ENCODE assay signal across 10 mouse cellular contexts in genomic region chr5:122324608-122325431, GRCm38 (mm10). TPM values are rescaled to one million over a fixed set of nuclear protein-coding genes. Genes with fewer than 3 reads are reported as not detected.
A peak's percentile ranks its signal among the peaks of the same experiment; 100 is the strongest.
DNase-seq lines count a peak whose midpoint lies in the region; ATAC-seq lines count a peak whose summit lies in the region.
"Had no signal": no experiment of that assay in that cellular context is flagged by ENCODE, and none has a peak within 500 bp of the region (broad histone marks: within the 10 kb centered on the region; RNA-seq: fewer than 3 reads in every experiment).

No protein-coding gene starts in this region.

- no peak overlapping the region for H3K9ac ChIP-seq in kidney, embryonic 16.5 days (replicated peaks; ENCODE audit: low read length)
- no peak overlapping the region for H3K9ac ChIP-seq in hindbrain, embryonic 12.5 days
- no peak overlapping the region for H3K9ac ChIP-seq in hindbrain, embryonic 11.5 days (ENCODE audit: low read depth, low read length)
- H3K9ac ChIP-seq: embryonic facial prominence, embryonic 13.5 days had no signal

- H3K27ac ChIP-seq in kidney, embryonic 16.5 days (ENCODE audit: low read length), result no peak overlapping the region
- no peak overlapping the region for H3K27ac ChIP-seq in hindbrain, embryonic 12.5 days
- H3K27ac ChIP-seq in hindbrain, embryonic 11.5 days (ENCODE audit: low read depth, low read length), result no peak overlapping the region
- H3K27ac ChIP-seq: embryonic facial prominence, embryonic 13.5 days had no signal

- intact Hi-C loops in left cerebral cortex, postnatal 14 days (cut with DNase I), result no loop called here

- H3K36me3 ChIP-seq in kidney, embryonic 16.5 days (ENCODE audit: insufficient read depth, low read length), result peaks cover 22% of the 10 kb centered on the region
- H3K36me3 ChIP-seq in hindbrain, embryonic 12.5 days, result peaks cover 41% of the 10 kb centered on the region
- H3K36me3 ChIP-seq in hindbrain, embryonic 11.5 days (ENCODE audit: control insufficient read depth, insufficient read depth, low read length), result no peaks in the 10 kb centered on the region

- no peaks in the 10 kb centered on the region for H3K4me1 ChIP-seq in kidney, embryonic 16.5 days (ENCODE audit: insufficient read depth, low read length)
- H3K4me1 ChIP-seq in hindbrain, embryonic 12.5 days, result no peaks in the 10 kb centered on the region; the same call in 1 of the 2 replicates
- H3K4me1 ChIP-seq in hindbrain, embryonic 11.5 days (replicated peaks; ENCODE audit: control insufficient read depth, insufficient read depth, low read length), result no peaks in the 10 kb centered on the region
- H3K4me1 ChIP-seq: embryonic facial prominence, embryonic 13.5 days had no signal

- 87% methylated on average over 23 of the region's 23 CpGs for WGBS in kidney, embryonic 16.5 days
- WGBS in hindbrain, embryonic 12.5 days, result 89% methylated on average over 23 of the region's 23 CpGs
- WGBS in hindbrain, embryonic 11.5 days, result 91% methylated on average over 23 of the region's 23 CpGs

- no peaks in the 10 kb centered on the region for H3K9me3 ChIP-seq in kidney, embryonic 16.5 days (ENCODE audit: low read length)
- no peaks in the 10 kb centered on the region for H3K9me3 ChIP-seq in hindbrain, embryonic 12.5 days (replicated peaks)
- no peaks in the 10 kb centered on the region for H3K9me3 ChIP-seq in hindbrain, embryonic 11.5 days (ENCODE audit: control insufficient read depth, low read length)
- H3K9me3 ChIP-seq: embryonic facial prominence, embryonic 13.5 days; G1E had no signal

- no peak overlapping the region for H3K4me2 ChIP-seq in kidney, embryonic 16.5 days (replicated peaks; ENCODE audit: low read depth, low read length)
- H3K4me2 ChIP-seq in hindbrain, embryonic 12.5 days (replicated peaks), result no peak overlapping the region
- no peak overlapping the region for H3K4me2 ChIP-seq in hindbrain, embryonic 11.5 days (replicated peaks; ENCODE audit: low read depth, low read length)
- H3K4me2 ChIP-seq: embryonic facial prominence, embryonic 13.5 days had no signal

- no peak for ATAC-seq in kidney, embryonic 16.5 days (ENCODE audit: low FRiP score, low TSS enrichment)
- no peak for ATAC-seq in hindbrain, embryonic 12.5 days (ENCODE audit: low FRiP score)
- ATAC-seq in hindbrain, embryonic 11.5 days (ENCODE audit: low FRiP score), result no peak

- peak; percentile 28 for DNase-seq in urinary bladder, postnatal 14 days (ENCODE audit: low spot score)
- no peak for DNase-seq in urinary bladder, adult 18-20 months (ENCODE audit: low spot score in 2 of 2)
- peak; percentile 88 to 90 for DNase-seq in frontal cortex, adult 2 months (ENCODE audit: extremely low spot score in 1 of 2, low spot score in 1 of 2)
- DNase-seq in left cerebral cortex, postnatal 14 days (ENCODE audit: low spot score in 2 of 2), result peak; percentile 81 to 94
- no peak for DNase-seq in kidney, postnatal 36 days
- no peak for DNase-seq in hindbrain, embryonic 11.5 days (ENCODE audit: low spot score)

- H3K27me3 ChIP-seq in kidney, embryonic 16.5 days (ENCODE audit: insufficient read depth, low read length), result no peaks in the 10 kb centered on the region
- no peaks in the 10 kb centered on the region for H3K27me3 ChIP-seq in hindbrain, embryonic 12.5 days
- no peaks in the 10 kb centered on the region for H3K27me3 ChIP-seq in hindbrain, embryonic 11.5 days (ENCODE audit: control insufficient read depth, insufficient read depth, low read length)
- H3K27me3 ChIP-seq: embryonic facial prominence, embryonic 13.5 days had no signal

- H3K4me3 ChIP-seq in kidney, embryonic 16.5 days (ENCODE audit: low read length), result no peak overlapping the region
- no peak overlapping the region for H3K4me3 ChIP-seq in hindbrain, embryonic 12.5 days
- no peak overlapping the region for H3K4me3 ChIP-seq in hindbrain, embryonic 11.5 days (ENCODE audit: low read depth, low read length)
- H3K4me3 ChIP-seq: embryonic facial prominence, embryonic 13.5 days had no signal

RNA-seq across cellular contexts. Expression of gene Rad9b, which starts 29.2 kb away (rescaled TPM):
- 8.7 and 10.8 TPM in 2 replicates for polyA plus RNA-seq in frontal cortex, adult 2 months (2012; rRNA removed)
- 1 to 10 TPM; 3.0 to 3.7 TPM for total RNA-seq in left cerebral cortex, postnatal 14 days (2021)
- 11.1 and 13.8 TPM in 2 replicates for polyA plus RNA-seq in kidney, embryonic 16.5 days (2015; fragmentation: Nextera tagmentation; extraction: Ambion mirVana)
- 13.3 and 15.6 TPM in 2 replicates for polyA plus RNA-seq in hindbrain, embryonic 12.5 days (2016; fragmentation: Nextera tagmentation; extraction: Ambion mirVana)
- polyA plus RNA-seq in hindbrain, embryonic 11.5 days (2014; fragmentation: Nextera tagmentation; extraction: Ambion mirVana), result 7.4 and 10.7 TPM in 2 replicates

RNA-seq across cellular contexts. Expression of gene Vps29, which starts 29.3 kb away (rescaled TPM):
- polyA plus RNA-seq in frontal cortex, adult 2 months (2012; rRNA removed), result 188 and 192 TPM in 2 replicates
- total RNA-seq in left cerebral cortex, postnatal 14 days (2021), result 100 to 1,000 TPM; 200 to 203 TPM
- polyA plus RNA-seq in kidney, embryonic 16.5 days (2015; fragmentation: Nextera tagmentation; extraction: Ambion mirVana), result 220 and 234 TPM in 2 replicates
- 207 and 212 TPM in 2 replicates for polyA plus RNA-seq in hindbrain, embryonic 12.5 days (2016; fragmentation: Nextera tagmentation; extraction: Ambion mirVana)
- polyA plus RNA-seq in hindbrain, embryonic 11.5 days (2014; fragmentation: Nextera tagmentation; extraction: Ambion mirVana), result 220 and 231 TPM in 2 replicates

RNA-seq across cellular contexts. Expression of gene Pptc7, which starts 40.7 kb away (rescaled TPM):
- polyA plus RNA-seq in frontal cortex, adult 2 months (2012; rRNA removed), result 30.5 and 31.4 TPM in 2 replicates
- 10 to 100 TPM; 30.4 to 31.9 TPM for total RNA-seq in left cerebral cortex, postnatal 14 days (2021)
- 8.6 TPM in 2 replicates for polyA plus RNA-seq in kidney, embryonic 16.5 days (2015; fragmentation: Nextera tagmentation; extraction: Ambion mirVana)
- 10.8 and 11.1 TPM in 2 replicates for polyA plus RNA-seq in hindbrain, embryonic 12.5 days (2016; fragmentation: Nextera tagmentation; extraction: Ambion mirVana)
- polyA plus RNA-seq in hindbrain, embryonic 11.5 days (2014; fragmentation: Nextera tagmentation; extraction: Ambion mirVana), result 8.1 and 8.4 TPM in 2 replicates

RNA-seq across cellular contexts. Expression of gene Gpn3, which starts 46.9 kb away (rescaled TPM):
- 30.4 and 33.0 TPM in 2 replicates for polyA plus RNA-seq in frontal cortex, adult 2 months (2012; rRNA removed)
- total RNA-seq in left cerebral cortex, postnatal 14 days (2021), result 10 to 100 TPM; 23.4 to 25.7 TPM
- polyA plus RNA-seq in kidney, embryonic 16.5 days (2015; fragmentation: Nextera tagmentation; extraction: Ambion mirVana), result 72.8 and 78.0 TPM in 2 replicates
- polyA plus RNA-seq in hindbrain, embryonic 12.5 days (2016; fragmentation: Nextera tagmentation; extraction: Ambion mirVana), result 52.0 and 52.2 TPM in 2 replicates
- 63.5 and 68.1 TPM in 2 replicates for polyA plus RNA-seq in hindbrain, embryonic 11.5 days (2014; fragmentation: Nextera tagmentation; extraction: Ambion mirVana)

RNA-seq across cellular contexts. Expression of gene Fam216a, which starts 47.3 kb away (rescaled TPM):
- 102 TPM in 2 replicates for polyA plus RNA-seq in frontal cortex, adult 2 months (2012; rRNA removed)
- total RNA-seq in left cerebral cortex, postnatal 14 days (2021), result 10 to 100 TPM; 74.2 to 77.6 TPM
- 60.1 and 66.0 TPM in 2 replicates for polyA plus RNA-seq in kidney, embryonic 16.5 days (2015; fragmentation: Nextera tagmentation; extraction: Ambion mirVana)
- polyA plus RNA-seq in hindbrain, embryonic 12.5 days (2016; fragmentation: Nextera tagmentation; extraction: Ambion mirVana), result 107 and 114 TPM in 2 replicates
- 119 and 123 TPM in 2 replicates for polyA plus RNA-seq in hindbrain, embryonic 11.5 days (2014; fragmentation: Nextera tagmentation; extraction: Ambion mirVana)

Comparison
In these comparisons a context has a peak if more than half of its experiments do, and no peak if none do; other contexts are left out.
1. DNase-seq: peak in urinary bladder, postnatal 14 days (single experiment), frontal cortex, adult 2 months (2 of 2) and left cerebral cortex, postnatal 14 days (2 of 2); none in urinary bladder, adult 18-20 months (0 of 2), kidney, postnatal 36 days (0 of 2) and hindbrain, embryonic 11.5 days (single experiment).